Mouse (Mus musculus) neural tube, embryonic 12.5 days (tissue): ENCODE measurements at regions not wholly inside any gene's neighbourhood (a gene's known extent, or its start where the extent isn't known, plus 50 kb on each side); places are given as distances from the start of the nearest gene placed in this dataset.

Experiments used
- ATAC-seq: fragments of 200-750 bp; cut with Nextera tagmentation; 2 replicates; pipeline ENCODE4 v1.8.0; 2017; ENCODE audit warnings: low read depth, mild to moderate bottlenecking, moderate TSS enrichment, moderate library complexity; ENCODE audit not compliant: low FRiP score
- H3K27ac ChIP-seq: fragments of 300-500 bp; sonication (generic); 2 replicates; pipeline ENCODE4 v1.5.1; 2016
- H3K27me3 ChIP-seq: fragments of 300-500 bp; sonication (generic); replicated peaks from 2 replicates; pipeline ENCODE4 v1.6.1; 2016; ENCODE audit warnings: mild to moderate bottlenecking
- H3K36me3 ChIP-seq: fragments of 300-500 bp; sonication (generic); 2 replicates; pipeline ENCODE4 v1.6.1; 2016; ENCODE audit warnings: mild to moderate bottlenecking
- H3K4me1 ChIP-seq: fragments of 300-500 bp; sonication (generic); 2 replicates; pipeline ENCODE4 v1.6.1; 2016
- H3K4me2 ChIP-seq: fragments of 300-500 bp; sonication (generic); replicated peaks from 2 replicates; pipeline ENCODE4 v1.6.1; 2016; ENCODE audit warnings: mild to moderate bottlenecking
- H3K4me3 ChIP-seq: fragments of 300-500 bp; sonication (generic); 2 replicates; pipeline ENCODE4 v1.5.1; 2016
- H3K9ac ChIP-seq: fragments of 300-500 bp; sonication (generic); 2 replicates; pipeline ENCODE4 v1.6.1; 2016; ENCODE audit warnings: mild to moderate bottlenecking
- H3K9me3 ChIP-seq: fragments of 300-500 bp; sonication (generic); 2 replicates; pipeline ENCODE4 v1.6.1; 2016; ENCODE audit warnings: mild to moderate bottlenecking
- WGBS: fragments of 180-500 bp; shearing (Covaris S2); methylation state at CpG from one replicate; pipeline ENCODE4 v1.1.7; 2016; 5-methylcytosine and 5-hydroxymethylcytosine counted together

DNA sequence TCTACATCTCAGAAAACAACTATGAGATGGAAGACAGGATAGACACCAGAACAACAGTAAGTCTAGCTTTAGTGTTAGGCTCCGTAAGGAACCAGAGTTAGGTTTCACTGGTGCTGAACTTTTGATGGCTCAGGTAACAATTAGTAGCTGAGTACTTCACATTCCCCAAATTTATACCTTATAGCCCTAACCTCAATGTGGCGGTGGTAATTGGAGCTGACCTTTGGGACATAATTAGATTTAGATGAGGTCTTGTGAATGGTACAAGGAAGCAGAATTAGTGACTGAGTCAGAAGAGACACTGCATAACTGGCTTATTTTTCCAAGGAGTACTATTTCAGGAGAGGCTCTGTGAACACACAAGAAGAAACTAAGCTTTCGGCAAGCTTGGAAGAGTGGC, 123.7 kb upstream of the P2ry1 start:
- H3K4me1 ChIP-seq, result no peaks in the 10 kb centered on the region
- H3K36me3 ChIP-seq, result no peaks in the 10 kb centered on the region
- WGBS, result 89% methylated on average over 3 of the region's 3 CpGs
- no peak overlapping the region for H3K4me3 ChIP-seq
- no peak overlapping the region for H3K9ac ChIP-seq
- no peak overlapping the region for H3K27ac ChIP-seq
- no peaks in the 10 kb centered on the region for H3K9me3 ChIP-seq
- H3K27me3 ChIP-seq, result no peaks in the 10 kb centered on the region
- no peak overlapping the region for H3K4me2 ChIP-seq
- ATAC-seq, result no peak

- Histone ChIP-seq H3K4me3 (no peak overlapping the region), H3K4me2 (no peak overlapping the region), H3K36me3 (no peaks in the 10 kb centered on the region), H3K27ac (no peak overlapping the region), H3K9me3 (no peaks in the 10 kb centered on the region), H3K27me3 (no peaks in the 10 kb centered on the region), H3K9ac (no peak overlapping the region), H3K4me1 (no peaks in the 10 kb centered on the region)
- no peak; the same call in 1 of the 2 replicates for ATAC-seq
- WGBS, result 62% methylated on average over 3 of the region's 3 CpGs
Observed at GRCm38 (mm10) chr3:60884027-60884426, 118.6 kb upstream of the P2ry1 start.

GRCm38 (mm10) chr3:60889191-60889861, 113.3 kb upstream of the P2ry1 start:
- Histone ChIP-seq H3K27me3 (no peaks in the 10 kb centered on the region), H3K9me3 (no peaks in the 10 kb centered on the region), H3K27ac (no peak overlapping the region), H3K36me3 (no peaks in the 10 kb centered on the region), H3K4me1 (no peaks in the 10 kb centered on the region), H3K4me2 (no peak overlapping the region), H3K4me3 (no peak overlapping the region), H3K9ac (no peak overlapping the region)
- ATAC-seq, result no peak
- 96% methylated on average over 4 of the region's 4 CpGs for WGBS

DNA sequence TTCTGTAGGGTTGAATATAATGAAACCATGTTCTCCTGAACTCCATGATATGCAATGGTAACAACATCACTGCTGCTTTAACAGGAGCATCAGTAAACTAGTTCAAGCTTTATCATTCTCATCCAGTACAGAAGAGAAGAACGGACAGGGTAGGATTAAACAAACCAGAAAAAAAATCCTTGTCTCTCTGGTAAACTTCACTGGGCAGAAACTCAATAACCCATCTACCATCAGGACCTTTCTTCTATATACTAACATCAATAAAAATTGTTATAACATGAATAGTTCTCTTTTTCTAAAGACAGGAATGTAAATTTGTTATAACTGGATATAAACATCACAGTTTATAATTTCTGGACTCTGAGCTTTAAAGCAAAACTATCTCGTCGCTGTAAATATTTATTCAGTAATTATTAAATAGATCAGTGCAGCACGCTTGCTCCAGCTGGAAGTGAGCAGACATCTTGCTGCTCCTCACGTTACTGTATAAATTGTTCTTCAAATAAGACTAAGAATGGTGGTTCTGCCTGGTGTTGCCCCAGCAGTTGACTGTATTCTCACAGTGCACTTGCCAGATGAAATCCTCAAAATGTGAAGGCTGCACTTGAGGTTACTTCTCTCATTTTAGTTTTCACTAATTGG, 104.8 kb upstream of the P2ry1 start:
- no peaks in the 10 kb centered on the region for H3K4me1 ChIP-seq
- ATAC-seq, result no peak
- no peak overlapping the region for H3K4me3 ChIP-seq
- H3K36me3 ChIP-seq, result no peaks in the 10 kb centered on the region
- no peak overlapping the region for H3K4me2 ChIP-seq
- H3K9me3 ChIP-seq, result no peaks in the 10 kb centered on the region
- no peaks in the 10 kb centered on the region for H3K27me3 ChIP-seq
- H3K9ac ChIP-seq, result no peak overlapping the region
- H3K27ac ChIP-seq, result no peak overlapping the region
- 90% methylated on average over 5 of the region's 5 CpGs for WGBS

GRCm38 (mm10) chr3:60898720-60899119, 103.9 kb upstream of the P2ry1 start:
- no peak overlapping the region for H3K9ac ChIP-seq
- H3K27me3 ChIP-seq, result no peaks in the 10 kb centered on the region
- H3K4me1 ChIP-seq, result no peaks in the 10 kb centered on the region
- no peak overlapping the region for H3K4me3 ChIP-seq
- H3K4me2 ChIP-seq, result no peak overlapping the region
- H3K27ac ChIP-seq, result no peak overlapping the region
- WGBS, result 79% methylated on average over 1 of the region's 1 CpGs
- no peak for ATAC-seq
- no peaks in the 10 kb centered on the region for H3K36me3 ChIP-seq
- H3K9me3 ChIP-seq, result no peaks in the 10 kb centered on the region

- H3K27me3 ChIP-seq, result no peaks in the 10 kb centered on the region
- H3K4me3 ChIP-seq, result no peak overlapping the region
- no peak for ATAC-seq
- H3K9ac ChIP-seq, result no peak overlapping the region
- H3K36me3 ChIP-seq, result no peaks in the 10 kb centered on the region
- H3K4me2 ChIP-seq, result no peak overlapping the region
- H3K27ac ChIP-seq, result no peak overlapping the region
- H3K4me1 ChIP-seq, result no peaks in the 10 kb centered on the region
- WGBS, result 84% methylated on average over 2 of the region's 2 CpGs
- H3K9me3 ChIP-seq, result no peaks in the 10 kb centered on the region
Observed at GRCm38 (mm10) chr3:60901571-60901970, 101.0 kb upstream of the P2ry1 start.

DNA sequence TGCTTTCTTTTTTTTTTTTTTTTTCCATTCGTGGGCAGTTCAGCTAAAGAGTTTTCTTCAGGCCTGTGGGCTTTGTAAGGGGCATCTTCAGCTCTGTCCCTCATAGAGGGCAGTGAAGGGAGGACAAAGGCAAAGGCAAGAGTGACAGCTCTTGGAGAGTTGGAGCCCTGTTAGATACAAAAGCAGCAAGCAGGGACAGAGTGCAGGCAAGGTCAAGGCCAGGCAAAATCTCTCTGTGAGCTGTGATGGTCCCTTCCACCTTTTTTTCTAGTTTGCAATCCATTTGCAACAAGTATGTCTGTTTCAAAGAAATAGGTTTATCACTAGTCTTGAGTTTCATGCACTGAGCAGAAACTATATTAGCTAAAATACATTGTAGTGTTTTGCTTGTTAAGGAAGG, 86.2 kb upstream of the P2ry1 start:
- H3K4me3 ChIP-seq, result no peak overlapping the region
- H3K27ac ChIP-seq, result no peak overlapping the region
- no peaks in the 10 kb centered on the region for H3K4me1 ChIP-seq
- no peaks in the 10 kb centered on the region for H3K36me3 ChIP-seq
- H3K27me3 ChIP-seq, result no peaks in the 10 kb centered on the region
- H3K9me3 ChIP-seq, result no peaks in the 10 kb centered on the region
- no peak overlapping the region for H3K9ac ChIP-seq
- no peak for ATAC-seq
- 48% methylated on average over 1 of the region's 1 CpGs for WGBS
- no peak overlapping the region for H3K4me2 ChIP-seq

GRCm38 (mm10) chr3:60917271-60917670, 85.3 kb upstream of the P2ry1 start:
- WGBS, result 76% methylated on average over 3 of the region's 3 CpGs
- no peaks in the 10 kb centered on the region for H3K36me3 ChIP-seq
- H3K9ac ChIP-seq, result no peak overlapping the region

GRCm38 (mm10) chr3:60926024-60926547, 76.5 kb upstream of the P2ry1 start:
- Histone ChIP-seq H3K9ac (no peak overlapping the region), H3K27ac (no peak overlapping the region), H3K4me1 (no peaks in the 10 kb centered on the region), H3K36me3 (no peaks in the 10 kb centered on the region), H3K27me3 (no peaks in the 10 kb centered on the region), H3K4me2 (no peak overlapping the region), H3K9me3 (no peaks in the 10 kb centered on the region), H3K4me3 (no peak overlapping the region)
- 93% methylated on average over 9 of the region's 9 CpGs for WGBS
- ATAC-seq, result no peak

More at GRCm38 (mm10) chr3:60917271-60917670, 85.3 kb upstream of the P2ry1 start:
- Histone ChIP-seq H3K27ac (no peak overlapping the region), H3K9me3 (no peaks in the 10 kb centered on the region), H3K4me2 (no peak overlapping the region), H3K4me1 (no peaks in the 10 kb centered on the region), H3K27me3 (no peaks in the 10 kb centered on the region), H3K4me3 (no peak overlapping the region)
- no peak for ATAC-seq

GRCm38 (mm10) chr3:60928910-60929309, 73.7 kb upstream of the P2ry1 start:
- WGBS, result 37% methylated on average over 4 of the region's 4 CpGs
- H3K27ac ChIP-seq, result no peak overlapping the region
- H3K4me2 ChIP-seq, result no peak overlapping the region
- H3K36me3 ChIP-seq, result no peaks in the 10 kb centered on the region
- no peaks in the 10 kb centered on the region for H3K4me1 ChIP-seq
- no peaks in the 10 kb centered on the region for H3K27me3 ChIP-seq
- no peaks in the 10 kb centered on the region for H3K9me3 ChIP-seq
- H3K9ac ChIP-seq, result no peak overlapping the region
- no peak overlapping the region for H3K4me3 ChIP-seq
- no peak for ATAC-seq

DNA sequence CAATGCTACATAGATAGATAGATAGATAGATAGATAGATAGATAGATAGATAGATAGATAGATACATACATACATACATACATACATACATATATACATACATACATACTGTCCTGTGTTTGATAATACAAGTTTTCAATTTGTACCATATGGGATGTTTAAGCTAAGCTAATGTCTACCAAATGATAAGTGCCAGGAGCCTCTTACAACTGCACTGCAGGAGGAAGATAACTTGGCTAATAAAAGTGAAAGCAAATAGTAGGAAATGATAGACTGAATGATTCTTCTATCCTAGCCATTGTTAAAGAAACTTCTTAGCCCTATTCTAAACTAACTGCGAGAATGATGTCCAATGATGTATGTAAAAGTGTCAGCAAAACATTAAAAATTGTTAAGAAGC, 68.1 kb upstream of the P2ry1 start:
- no peak overlapping the region for H3K27ac ChIP-seq
- 85% methylated on average over 1 of the region's 1 CpGs for WGBS
- H3K9ac ChIP-seq, result no peak overlapping the region
- H3K4me2 ChIP-seq, result no peak overlapping the region
- no peaks in the 10 kb centered on the region for H3K36me3 ChIP-seq
- ATAC-seq, result no peak
- H3K9me3 ChIP-seq, result no peaks in the 10 kb centered on the region
- H3K4me1 ChIP-seq, result no peaks in the 10 kb centered on the region
- H3K4me3 ChIP-seq, result no peak overlapping the region
- H3K27me3 ChIP-seq, result no peaks in the 10 kb centered on the region

DNA sequence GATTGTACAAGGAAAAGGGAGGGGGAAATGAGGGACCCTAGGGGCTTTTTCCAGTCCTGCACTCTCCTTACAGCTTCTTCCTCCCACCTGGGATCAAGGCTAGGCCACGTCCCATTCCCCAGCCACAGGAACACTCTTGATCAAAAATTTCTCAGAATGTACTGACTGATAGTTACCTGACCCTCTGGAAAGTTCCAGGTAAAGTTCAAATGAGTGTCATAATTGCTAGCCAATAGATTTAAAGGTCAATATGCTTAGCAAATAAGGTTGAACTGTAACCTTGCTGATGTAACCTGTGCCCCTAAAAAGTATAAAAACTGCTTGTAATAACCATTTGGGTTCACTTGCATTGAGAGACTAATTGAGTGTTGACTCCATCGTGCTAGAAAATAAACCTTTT, 61.1 kb upstream of the P2ry1 start:
- ATAC-seq, result no peak
- Histone ChIP-seq H3K27ac (no peak overlapping the region), H3K4me3 (no peak overlapping the region), H3K9ac (no peak overlapping the region), H3K27me3 (no peaks in the 10 kb centered on the region), H3K4me2 (no peak overlapping the region), H3K9me3 (no peaks in the 10 kb centered on the region), H3K36me3 (no peaks in the 10 kb centered on the region), H3K4me1 (no peaks in the 10 kb centered on the region)
- 86% methylated on average over 2 of the region's 2 CpGs for WGBS

DNA sequence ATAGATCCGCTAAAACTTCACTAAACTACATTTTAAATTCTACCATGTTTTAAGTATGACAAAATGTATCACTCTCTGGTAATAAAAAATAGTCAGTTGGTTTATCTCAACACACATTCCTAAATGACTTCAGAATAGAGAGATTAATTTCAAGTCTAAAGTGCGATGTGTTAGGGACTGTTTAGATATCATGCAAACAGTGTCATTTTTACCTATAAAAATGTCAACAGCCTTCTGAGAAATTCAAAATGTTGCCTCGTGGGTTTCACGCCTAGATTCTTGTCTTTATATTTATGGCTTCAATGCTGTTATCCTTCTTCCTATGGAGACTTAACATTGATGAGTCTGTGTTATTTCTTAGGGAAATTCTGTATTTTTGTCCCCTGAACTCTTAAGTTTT, 53.7 kb upstream of the P2ry1 start:
- H3K9me3 ChIP-seq, result no peaks in the 10 kb centered on the region
- no peaks in the 10 kb centered on the region for H3K27me3 ChIP-seq
- H3K4me1 ChIP-seq, result no peaks in the 10 kb centered on the region
- H3K36me3 ChIP-seq, result no peaks in the 10 kb centered on the region
- no peak for ATAC-seq
- H3K27ac ChIP-seq, result no peak overlapping the region
- 87% methylated on average over 4 of the region's 4 CpGs for WGBS
- no peak overlapping the region for H3K4me3 ChIP-seq
- H3K9ac ChIP-seq, result no peak overlapping the region
- no peak overlapping the region for H3K4me2 ChIP-seq
